Mouse (Mus musculus) embryo, embryonic 10.5 days (tissue): ENCODE measurements at regions not wholly inside any gene's neighbourhood (a gene's known extent, or its start where the extent isn't known, plus 50 kb on each side); places are given as distances from the start of the nearest gene placed in this dataset.
A peak's percentile ranks its signal among the peaks of the same experiment; 100 is the strongest.

Experiments
- DNase-seq: peaks from one replicate; pipeline ENCODE4 v3.0.0-alpha.2; 2015; ENCODE audit warnings: low spot score

GRCm38 (mm10) chr8:96929901-96930300 is 1041.6 kb upstream of the Got2 start:
- no peak for DNase-seq

GRCm38 (mm10) chr8:96880956-96881355 is 992.6 kb upstream of the Got2 start:
- no peak for DNase-seq

- DNase-seq = no peak
Measured at GRCm38 (mm10) chr8:96878793-96879192, 990.4 kb upstream of the Got2 start.

- DNase-seq = no peak
Measured at GRCm38 (mm10) chr8:96873465-96874094, 985.2 kb upstream of the Got2 start.

- DNase-seq = peak; percentile 8
Measured at GRCm38 (mm10) chr8:96868178-96869080, 980.1 kb upstream of the Got2 start.

- no peak for DNase-seq
Measured at GRCm38 (mm10) chr8:96864606-96865005, 976.3 kb upstream of the Got2 start.

- no peak for DNase-seq
Measured at GRCm38 (mm10) chr8:96860870-96861462, 972.6 kb upstream of the Got2 start.

GRCm38 (mm10) chr8:96843566-96843965 is 955.2 kb upstream of the Got2 start:
- no peak for DNase-seq

GRCm38 (mm10) chr8:96835532-96835931 is 947.2 kb upstream of the Got2 start:
- no peak for DNase-seq

- DNase-seq = no peak
Measured at GRCm38 (mm10) chr8:96834673-96835072, 946.3 kb upstream of the Got2 start.

GRCm38 (mm10) chr8:96829253-96829652 is 940.9 kb upstream of the Got2 start:
- DNase-seq = no peak

GRCm38 (mm10) chr8:96810550-96810949 is 922.2 kb upstream of the Got2 start:
- DNase-seq = no peak
